Mouse (Mus musculus) forebrain, embryonic 11.5 days (tissue): ENCODE data around the gene Gpc4. TPM values are rescaled to one million over a fixed set of nuclear protein-coding genes. Genes with fewer than 3 reads are reported as not detected.
A peak's percentile ranks its signal among the peaks of the same experiment; 100 is the strongest.

Source experiments
- ATAC-seq: fragments of 200-750 bp; cut with Nextera tagmentation; replicated peaks from 2 replicates; pipeline ENCODE4 v1.8.0; 2017; ENCODE audit warnings: moderate TSS enrichment; ENCODE audit not compliant: low FRiP score
- DNase-seq: peaks from one replicate; pipeline ENCODE4 v3.0.0-alpha.2; 2017; ENCODE audit warnings: low spot score
- H3K27ac ChIP-seq: fragments of 300-500 bp; sonication (generic); 2 replicates; pipeline ENCODE4 v1.5.1; 2014; ENCODE audit warnings: low read depth, low read length
- H3K27me3 ChIP-seq: fragments of 300-500 bp; sonication (generic); 2 replicates; pipeline ENCODE4 v1.6.1; 2014; ENCODE audit warnings: mild to moderate bottlenecking, low read length, mixed read lengths; ENCODE audit not compliant: control insufficient read depth, insufficient read depth
- H3K36me3 ChIP-seq: fragments of 300-500 bp; sonication (generic); 2 replicates; pipeline ENCODE4 v1.6.1; 2014; ENCODE audit warnings: mild to moderate bottlenecking, low read length, moderate library complexity, mixed read lengths; ENCODE audit not compliant: control insufficient read depth, insufficient read depth
- H3K4me1 ChIP-seq: fragments of 300-500 bp; sonication (generic); replicated peaks from 2 replicates; pipeline ENCODE4 v1.6.1; 2014; ENCODE audit warnings: low read length, mixed read lengths; ENCODE audit not compliant: control insufficient read depth, insufficient read depth
- H3K4me2 ChIP-seq: fragments of 300-500 bp; sonication (generic); 2 replicates; pipeline ENCODE4 v1.6.1; 2014; ENCODE audit warnings: low read depth, mild to moderate bottlenecking, low read length, moderate library complexity, mixed read lengths; ENCODE audit not compliant: severe bottlenecking
- H3K4me3 ChIP-seq: fragments of 300-500 bp; sonication (generic); 2 replicates; pipeline ENCODE4 v1.5.1; 2014; ENCODE audit warnings: low read depth, low read length
- H3K9ac ChIP-seq: fragments of 300-500 bp; sonication (generic); 2 replicates; pipeline ENCODE4 v1.6.1; 2014; ENCODE audit warnings: low read length
- H3K9me3 ChIP-seq: fragments of 300-500 bp; sonication (generic); 2 replicates; pipeline ENCODE4 v1.6.1; 2016; ENCODE audit warnings: low read length, mixed read lengths; ENCODE audit not compliant: control insufficient read depth
- WGBS: fragments of 180-500 bp; shearing (Covaris S2); extraction: QIAGEN DNeasy Blood & Tissue Kit; methylation state at CpG from one replicate; pipeline ENCODE4 v1.1.7; 2014; 5-methylcytosine and 5-hydroxymethylcytosine counted together
- polyA plus RNA-seq: library from polyadenylated mRNA; unstranded; fragments of >200 nt; fragmentation: Nextera tagmentation; extraction: Ambion mirVana; gene quantifications from 2 replicates; pipeline ENCODE4 v1.2.1, GENCODE M21; 2014

Gene Gpc4
- 80.9 and 81.2 TPM in 2 replicates for polyA plus RNA-seq

DNA sequence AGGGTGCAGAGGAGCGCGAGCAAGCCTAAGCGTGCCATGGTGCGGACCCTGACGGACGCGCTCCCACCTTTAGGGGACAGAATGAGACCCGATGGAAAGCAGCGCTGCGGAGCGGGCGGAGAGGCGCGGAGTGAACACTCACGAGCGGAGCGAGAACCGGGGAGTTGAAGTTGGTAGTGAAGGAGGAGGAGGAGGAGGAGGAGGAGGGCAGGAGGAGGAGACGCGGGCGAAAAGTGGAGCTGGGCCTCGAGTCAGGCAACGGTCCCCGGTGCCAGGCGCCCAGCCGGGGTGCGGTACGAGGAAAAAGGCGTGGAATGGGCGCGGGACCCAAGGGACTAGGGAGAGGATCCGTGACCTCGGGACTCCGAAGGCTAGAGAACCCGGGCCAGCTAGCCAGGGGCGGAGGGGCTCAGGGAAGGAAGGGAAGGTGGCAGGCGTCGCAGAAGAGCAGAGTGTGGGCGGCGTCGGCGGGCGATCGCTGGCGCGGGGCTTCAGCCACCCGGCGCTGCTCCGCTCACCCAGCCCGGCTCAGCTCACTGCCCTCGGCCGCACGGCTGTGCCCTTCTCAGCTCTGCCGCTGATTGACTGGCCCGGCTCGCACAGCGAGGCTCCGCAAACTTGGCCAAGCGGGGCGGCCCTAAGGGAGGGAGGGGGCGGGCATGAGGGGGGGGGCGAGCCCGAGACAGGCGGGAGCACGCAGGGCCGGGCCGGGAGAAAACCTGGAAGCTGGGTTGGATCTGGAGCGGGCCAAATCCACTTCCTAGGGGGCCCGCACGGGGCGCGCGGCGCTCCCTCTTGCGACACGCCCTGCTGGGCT lies at the start of gene Gpc4:
TSS of gene Gpc4 (minus strand) at position 515 of the 817 bp plus-strand sequence.
- Histone ChIP-seq H3K36me3 (no peaks in the 10 kb centered on the region), H3K4me2 (peak within 1 kb of the TSS; percentile 60), H3K27me3 (no peaks in the 10 kb centered on the region; the same call in 1 of the 2 replicates), H3K9me3 (no peaks in the 10 kb centered on the region), H3K4me3 (peak within 1 kb of the TSS; percentile 59), H3K9ac (peak within 1 kb of the TSS; percentile 79), H3K4me1 (no peaks in the 10 kb centered on the region; the same call in 1 of the 2 replicates), H3K27ac (peak within 1 kb of the TSS; percentile 59)
- peak; percentile 90 for DNase-seq
- peak; percentile 91 for ATAC-seq
- WGBS = 14% methylated on average over 48 of the region's 76 CpGs

DNA sequence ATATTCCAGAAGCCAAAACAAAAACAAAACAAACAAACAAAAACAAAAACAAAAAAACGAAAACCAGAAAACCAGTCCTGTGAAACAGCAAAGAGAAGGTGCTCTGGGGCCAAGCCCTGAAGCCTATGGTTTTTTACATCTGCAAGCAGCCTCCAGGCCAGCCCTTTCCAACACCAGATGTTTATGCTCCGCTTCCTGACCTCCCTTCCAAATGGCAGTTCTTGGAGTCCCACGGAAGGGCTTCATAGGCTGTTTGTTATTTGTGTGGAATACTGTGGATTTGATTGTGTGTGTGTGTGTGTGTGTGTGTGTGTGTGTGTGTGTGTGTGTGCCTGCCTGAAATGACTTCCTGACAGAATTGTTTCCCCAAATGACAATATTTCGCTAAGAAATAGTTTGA lies 47.8 kb upstream of the Gpc4 start:
- no peak for DNase-seq
- H3K9me3 ChIP-seq = no peaks in the 10 kb centered on the region
- H3K4me2 ChIP-seq = no peak overlapping the region
- ATAC-seq = no peak
- no peak overlapping the region for H3K27ac ChIP-seq
- H3K9ac ChIP-seq = no peak overlapping the region
- H3K27me3 ChIP-seq = peaks cover 2% of the 10 kb centered on the region; the same call in 1 of the 2 replicates
- no peak overlapping the region for H3K4me3 ChIP-seq
- 57% methylated on average over 4 of the region's 4 CpGs for WGBS
- H3K36me3 ChIP-seq = no peaks in the 10 kb centered on the region
- H3K4me1 ChIP-seq = no peaks in the 10 kb centered on the region

DNA sequence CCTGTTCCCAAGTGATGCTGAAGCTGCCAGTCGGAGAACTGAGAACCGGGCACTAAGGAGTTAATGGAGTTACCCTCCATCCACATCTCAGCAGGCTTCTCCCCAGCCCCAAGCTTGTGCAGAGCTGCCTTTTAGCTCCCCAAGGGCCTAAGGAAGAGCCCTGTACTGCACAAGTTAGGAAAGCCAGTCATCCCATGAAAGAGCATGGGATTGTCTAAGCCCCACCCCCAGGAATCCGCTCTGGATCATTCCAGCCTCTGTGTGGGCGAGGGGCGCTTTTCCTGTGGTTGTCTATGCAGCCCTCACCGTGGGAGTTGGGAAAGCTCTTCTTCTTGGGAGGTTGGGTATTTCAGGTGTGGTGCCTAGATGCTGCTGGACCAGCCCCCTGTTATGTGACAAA lies 34.8 kb upstream of the Gpc4 start:
- Histone ChIP-seq H3K4me2 (no peak overlapping the region), H3K4me1 (peaks cover 2% of the 10 kb centered on the region; the same call in 1 of the 2 replicates), H3K36me3 (no peaks in the 10 kb centered on the region), H3K27ac (no peak overlapping the region), H3K9me3 (no peaks in the 10 kb centered on the region), H3K27me3 (no peaks in the 10 kb centered on the region), H3K4me3 (no peak overlapping the region), H3K9ac (no peak overlapping the region)
- no peak for ATAC-seq
- WGBS = 28% methylated on average over 6 of the region's 6 CpGs
- DNase-seq = peak; percentile 59

GRCm38 (mm10) chrX:52193311-52193968 lies 28.4 kb upstream of the Gpc4 start:
- DNase-seq = no peak
- Histone ChIP-seq H3K27me3 (no peaks in the 10 kb centered on the region), H3K27ac (no peak overlapping the region), H3K4me1 (peaks cover 3% of the 10 kb centered on the region; the same call in 1 of the 2 replicates), H3K9ac (no peak overlapping the region), H3K4me2 (no peak overlapping the region), H3K36me3 (no peaks in the 10 kb centered on the region), H3K9me3 (no peaks in the 10 kb centered on the region), H3K4me3 (no peak overlapping the region)
- no peak for ATAC-seq
- WGBS = 27% methylated on average over 4 of the region's 4 CpGs

- Histone ChIP-seq H3K4me2 (no peak overlapping the region), H3K4me3 (no peak overlapping the region), H3K9ac (no peak overlapping the region), H3K27me3 (no peaks in the 10 kb centered on the region), H3K4me1 (peaks cover 3% of the 10 kb centered on the region; the same call in 1 of the 2 replicates), H3K27ac (no peak overlapping the region), H3K9me3 (no peaks in the 10 kb centered on the region), H3K36me3 (no peaks in the 10 kb centered on the region)
- peak; percentile 58; the same call in 1 of the 2 replicates for ATAC-seq
- 21% methylated on average over 4 of the region's 4 CpGs for WGBS
- DNase-seq = no peak
Observed at GRCm38 (mm10) chrX:52189094-52189493, 24.0 kb upstream of the Gpc4 start.

DNA sequence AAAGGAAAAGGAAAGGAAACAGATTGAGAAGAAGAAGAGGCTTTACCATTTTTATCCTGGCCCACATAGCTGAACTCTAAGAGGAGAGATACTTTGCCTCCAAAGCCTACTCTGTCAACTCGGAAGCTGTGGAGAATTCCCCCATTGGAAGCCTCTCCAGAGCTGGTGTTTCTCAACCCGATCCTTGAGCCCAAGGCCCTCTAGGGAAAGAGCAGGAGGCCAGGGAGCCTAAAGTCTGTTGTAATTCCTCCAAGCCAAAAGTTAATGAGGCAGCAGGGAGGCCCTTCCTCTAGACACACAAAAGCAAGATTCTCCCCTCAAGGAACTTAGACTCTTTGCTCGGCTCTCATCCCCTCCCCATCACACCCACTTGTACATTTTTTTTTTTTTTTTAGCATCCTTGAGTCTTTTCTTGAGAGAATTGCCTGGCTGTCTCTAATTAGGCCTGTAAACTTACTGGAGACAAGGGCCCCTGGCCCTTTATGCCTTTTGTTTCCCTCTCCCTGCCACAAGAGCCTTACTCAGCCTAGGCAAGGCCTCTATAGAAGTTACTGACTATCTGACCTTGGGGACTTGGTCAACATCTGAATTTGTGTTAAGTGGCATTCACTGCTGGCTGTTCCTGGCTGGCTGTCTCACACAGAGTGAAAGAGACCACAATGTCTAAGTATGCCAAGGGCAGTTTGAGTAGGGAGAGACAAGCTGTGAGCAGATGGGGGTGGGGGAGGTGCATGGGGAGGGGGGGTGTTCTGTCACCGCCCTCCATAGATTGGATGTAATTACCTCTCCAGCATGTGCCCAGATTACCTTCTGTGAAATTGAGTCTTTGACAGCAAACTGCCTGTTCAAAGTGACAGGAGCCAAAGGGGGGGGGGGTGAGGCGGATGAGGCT lies 18.7 kb upstream of the Gpc4 start:
- WGBS = 26% methylated on average over 5 of the region's 5 CpGs
- no peak; the same call in 1 of the 2 replicates for ATAC-seq
- Histone ChIP-seq H3K36me3 (no peaks in the 10 kb centered on the region), H3K27me3 (no peaks in the 10 kb centered on the region; the same call in 1 of the 2 replicates), H3K9me3 (no peaks in the 10 kb centered on the region), H3K4me1 (peaks cover 1% of the 10 kb centered on the region; the same call in 1 of the 2 replicates), H3K27ac (no peak overlapping the region), H3K4me2 (no peak overlapping the region), H3K4me3 (no peak overlapping the region), H3K9ac (no peak overlapping the region)
- no peak for DNase-seq

GRCm38 (mm10) chrX:52181401-52181800 lies 16.3 kb upstream of the Gpc4 start:
- Histone ChIP-seq H3K4me1 (no peaks in the 10 kb centered on the region; the same call in 1 of the 2 replicates), H3K27ac (no peak overlapping the region), H3K4me3 (no peak overlapping the region), H3K4me2 (no peak overlapping the region), H3K27me3 (no peaks in the 10 kb centered on the region; the same call in 1 of the 2 replicates), H3K36me3 (no peaks in the 10 kb centered on the region), H3K9me3 (no peaks in the 10 kb centered on the region), H3K9ac (no peak overlapping the region)
- ATAC-seq = no peak
- no peak for DNase-seq
- WGBS = 65% methylated on average over 2 of the region's 2 CpGs

DNA sequence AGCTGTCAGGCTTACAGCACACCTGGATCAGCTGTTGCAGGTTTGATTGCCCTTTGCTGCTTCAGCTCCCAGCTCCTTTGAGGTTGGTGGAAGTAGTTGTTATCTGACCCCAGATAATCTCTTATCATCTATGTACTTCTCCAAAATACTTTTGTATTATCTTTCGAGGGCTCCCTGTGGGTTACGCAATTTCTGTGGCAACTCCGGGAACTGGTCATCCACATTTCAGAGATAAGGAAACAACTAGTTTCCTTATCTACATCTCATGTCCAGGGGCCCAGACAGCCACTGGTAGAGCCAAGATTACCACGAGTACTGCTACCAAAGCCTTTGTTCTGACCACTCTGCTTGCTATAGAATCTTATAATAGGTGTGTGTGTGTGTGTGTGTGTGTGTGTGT lies 12.0 kb upstream of the Gpc4 start:
- no peak overlapping the region for H3K4me3 ChIP-seq
- H3K36me3 ChIP-seq = no peaks in the 10 kb centered on the region
- H3K4me2 ChIP-seq = no peak overlapping the region
- H3K9ac ChIP-seq = no peak overlapping the region
- H3K4me1 ChIP-seq = no peaks in the 10 kb centered on the region
- no peaks in the 10 kb centered on the region for H3K27me3 ChIP-seq
- DNase-seq (no peak), ATAC-seq (no peak)
- no peak overlapping the region for H3K27ac ChIP-seq
- WGBS = 83% methylated on average over 4 of the region's 4 CpGs
- no peaks in the 10 kb centered on the region for H3K9me3 ChIP-seq
